13 mouse cellular contexts compared by ENCODE assay signal in the genomic region with DNA sequence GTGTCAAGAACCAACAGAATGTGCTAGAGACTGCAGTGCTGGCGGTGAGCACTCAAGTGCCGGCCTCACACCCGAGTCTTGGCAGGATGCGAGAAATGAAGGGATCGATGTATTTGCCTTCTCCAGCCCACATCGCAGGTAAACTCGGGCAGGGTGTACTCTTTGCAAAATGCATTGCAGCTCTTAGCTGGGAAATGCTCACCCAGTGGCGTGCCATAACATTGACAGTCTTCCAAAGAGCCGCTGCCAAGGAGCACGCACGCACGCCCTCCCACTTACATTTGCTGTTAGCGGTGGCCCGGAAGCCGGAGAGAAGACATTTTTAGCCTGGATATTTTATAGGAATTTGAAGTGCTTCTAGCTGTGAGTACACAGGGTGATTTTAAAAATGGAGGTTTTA.
DNase-seq lines count a peak whose midpoint lies in the region; ATAC-seq and TF ChIP-seq lines count a peak whose summit lies in the region.
"Had no signal": no experiment of that assay in that cellular context is flagged by ENCODE, and none has a peak within 500 bp of the region (broad histone marks: within the 10 kb centered on the region; RNA-seq: fewer than 3 reads in every experiment).

No protein-coding gene starts in this region.

- WGBS in lung, embryonic 14.5 days = 85% methylated on average over 15 of the region's 15 CpGs
- WGBS in intestine, embryonic 16.5 days = 86% methylated on average over 15 of the region's 15 CpGs

- TF ChIP-seq CTCF in lung, embryonic 14.5 days (IDR thresholded peaks at IDR 0.05; ENCODE audit: low read depth) = no peak
- no peak; the same call in 1 of the 2 replicates for TF ChIP-seq CTCF in left cerebral cortex, adult 2 months (IDR thresholded peaks at IDR 0.05)

- no peaks in the 10 kb centered on the region for H3K36me3 ChIP-seq in lung, embryonic 14.5 days (ENCODE audit: insufficient read depth)
- H3K36me3 ChIP-seq in intestine, embryonic 16.5 days (ENCODE audit: control insufficient read depth, insufficient read depth, low read length) = no peaks in the 10 kb centered on the region
- H3K36me3 ChIP-seq: embryonic facial prominence, embryonic 10.5 days; heart, embryonic 15.5 days; liver, embryonic 13.5 days had no signal

- no peak overlapping the region for H3K4me2 ChIP-seq in lung, embryonic 14.5 days
- H3K4me2 ChIP-seq in intestine, embryonic 16.5 days (ENCODE audit: low read depth, low read length) = no peak overlapping the region
- H3K4me2 ChIP-seq: heart, embryonic 15.5 days; hindbrain, embryonic 14.5 days; liver, embryonic 13.5 days had no signal

- no peak overlapping the region for H3K27ac ChIP-seq in lung, embryonic 14.5 days (ENCODE audit: low read depth)
- H3K27ac ChIP-seq in left cerebral cortex, adult 2 months = no peak overlapping the region
- no peak overlapping the region for H3K27ac ChIP-seq in intestine, embryonic 16.5 days (ENCODE audit: low read length)
- H3K27ac ChIP-seq: embryonic facial prominence, embryonic 10.5 days; heart, embryonic 15.5 days; hindbrain, embryonic 14.5 days; liver, embryonic 13.5 days had no signal

- peaks cover 3% of the 10 kb centered on the region; the same call in 1 of the 2 replicates for H3K4me1 ChIP-seq in lung, embryonic 14.5 days (ENCODE audit: insufficient read depth)
- no peaks in the 10 kb centered on the region for H3K4me1 ChIP-seq in intestine, embryonic 16.5 days (ENCODE audit: control insufficient read depth, insufficient read depth, low read length)
- H3K4me1 ChIP-seq: embryonic facial prominence, embryonic 10.5 days; liver, embryonic 13.5 days had no signal

- ATAC-seq in lung, embryonic 14.5 days (ENCODE audit: insufficient read depth) = no peak
- ATAC-seq in intestine, embryonic 16.5 days = no peak

- no peaks in the 10 kb centered on the region for H3K9me3 ChIP-seq in lung, embryonic 14.5 days (ENCODE audit: low read depth, low read length)
- H3K9me3 ChIP-seq in intestine, embryonic 16.5 days (ENCODE audit: control insufficient read depth, low read length) = no peaks in the 10 kb centered on the region
- H3K9me3 ChIP-seq: embryonic facial prominence, embryonic 10.5 days; heart, embryonic 15.5 days; liver, embryonic 13.5 days had no signal

- no peak overlapping the region for H3K4me3 ChIP-seq in lung, embryonic 14.5 days (ENCODE audit: low read depth, low read length)
- H3K4me3 ChIP-seq in left cerebral cortex, adult 2 months = no peak overlapping the region
- H3K4me3 ChIP-seq in intestine, embryonic 16.5 days (ENCODE audit: low read length) = no peak overlapping the region
- H3K4me3 ChIP-seq: embryonic facial prominence, embryonic 10.5 days; heart, embryonic 15.5 days; liver, embryonic 13.5 days had no signal

- peak; percentile 20 for DNase-seq in lung, embryonic 14.5 days
- DNase-seq in lung, postnatal 25 days (ENCODE audit: low spot score) = no peak
- peak; percentile 14 to 71 for DNase-seq in frontal cortex, adult 2 months (ENCODE audit: extremely low spot score in 1 of 2, low spot score in 1 of 2)
- DNase-seq in left cerebral cortex, adult 2 months (ENCODE audit: extremely low spot score in 1 of 2, low spot score in 2 of 2) = peak; percentile 32 to 47
- DNase-seq in right cerebral cortex, postnatal 25 days = peak; percentile 37
- no peak for DNase-seq in embryo, embryonic 9.5 days (ENCODE audit: extremely low spot score)
- DNase-seq: kidney, adult 2 months; liver, embryonic 13.5 days had no signal

- H3K9ac ChIP-seq in lung, embryonic 14.5 days = no peak overlapping the region
- no peak overlapping the region for H3K9ac ChIP-seq in intestine, embryonic 16.5 days (ENCODE audit: low read depth, low read length)
- H3K9ac ChIP-seq: heart, embryonic 15.5 days; hindbrain, embryonic 14.5 days; liver, embryonic 13.5 days had no signal

- intact Hi-C loops in left cerebral cortex, adult 2 months (cut with DNase I) = no loop called here

- H3K27me3 ChIP-seq in lung, embryonic 14.5 days (ENCODE audit: insufficient read depth, low read length) = no peaks in the 10 kb centered on the region
- no peaks in the 10 kb centered on the region for H3K27me3 ChIP-seq in intestine, embryonic 16.5 days (replicated peaks; ENCODE audit: control insufficient read depth, insufficient read depth, low read length)
- H3K27me3 ChIP-seq: CH12.LX; heart, embryonic 15.5 days; liver, embryonic 13.5 days had no signal

Comparison
In these comparisons a context has a peak if more than half of its experiments do, and no peak if none do; other contexts are left out.
1. DNase-seq: peak in lung, embryonic 14.5 days (single experiment), frontal cortex, adult 2 months (2 of 2), left cerebral cortex, adult 2 months (2 of 2) and right cerebral cortex, postnatal 25 days (single experiment); none in lung, postnatal 25 days (single experiment) and embryo, embryonic 9.5 days (single experiment).